Mouse (Mus musculus): ENCODE data around the gene Casz1.

DNA sequence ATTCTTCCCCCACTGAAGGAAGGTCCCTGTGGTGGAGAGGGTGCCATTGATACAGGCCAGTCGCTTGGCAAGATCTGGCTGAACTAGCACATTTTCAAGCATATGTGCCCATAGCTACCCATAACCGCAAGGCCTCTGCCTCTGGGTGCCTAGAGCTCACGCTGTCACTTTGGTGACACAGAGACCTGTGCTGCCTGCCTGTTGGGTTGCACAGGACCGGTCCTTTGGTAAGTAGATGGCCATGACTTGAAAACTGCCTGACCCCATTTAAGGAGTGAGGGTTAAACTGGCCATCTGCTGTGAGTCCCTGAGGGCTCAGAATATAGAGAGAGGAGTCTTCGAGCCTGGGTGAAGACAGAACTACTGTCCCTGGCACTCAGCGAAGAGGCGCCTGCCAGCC lies 55.2 kb downstream of the Casz1 start:
- no peak for TF ChIP-seq POLR2A (IDR thresholded peaks at IDR 0.05; ENCODE audit: low read depth, low read length)
- no peak for TF ChIP-seq CTCF (IDR thresholded peaks at IDR 0.05; ENCODE audit: extremely low read depth, insufficient read length, insufficient replicate concordance, low read depth, low read length)

Measured in small intestine, adult 2 months (tissue).